Mouse (Mus musculus) R1 (cell line): ENCODE measurements around the gene H2al1m.
"Not testable (repeated sequence)": the region's sequence is repeated elsewhere in the genome, so short reads cannot be mapped to it uniquely, and the experiment has no call there.

ENCODE experiments used
- DNase-seq: peaks from one replicate; pipeline ENCODE4 v3.0.0-alpha.2; 2018; ENCODE audit warnings: low read depth, low spot score

The H2al1m gene

GRCm38 (mm10) chrX:9283464-9283863 lies at the start of gene H2al1m:
Gene H2al1m, plus strand, starts transcription at chrX:9283764.
- DNase-seq: not testable (repeated sequence)

DNA sequence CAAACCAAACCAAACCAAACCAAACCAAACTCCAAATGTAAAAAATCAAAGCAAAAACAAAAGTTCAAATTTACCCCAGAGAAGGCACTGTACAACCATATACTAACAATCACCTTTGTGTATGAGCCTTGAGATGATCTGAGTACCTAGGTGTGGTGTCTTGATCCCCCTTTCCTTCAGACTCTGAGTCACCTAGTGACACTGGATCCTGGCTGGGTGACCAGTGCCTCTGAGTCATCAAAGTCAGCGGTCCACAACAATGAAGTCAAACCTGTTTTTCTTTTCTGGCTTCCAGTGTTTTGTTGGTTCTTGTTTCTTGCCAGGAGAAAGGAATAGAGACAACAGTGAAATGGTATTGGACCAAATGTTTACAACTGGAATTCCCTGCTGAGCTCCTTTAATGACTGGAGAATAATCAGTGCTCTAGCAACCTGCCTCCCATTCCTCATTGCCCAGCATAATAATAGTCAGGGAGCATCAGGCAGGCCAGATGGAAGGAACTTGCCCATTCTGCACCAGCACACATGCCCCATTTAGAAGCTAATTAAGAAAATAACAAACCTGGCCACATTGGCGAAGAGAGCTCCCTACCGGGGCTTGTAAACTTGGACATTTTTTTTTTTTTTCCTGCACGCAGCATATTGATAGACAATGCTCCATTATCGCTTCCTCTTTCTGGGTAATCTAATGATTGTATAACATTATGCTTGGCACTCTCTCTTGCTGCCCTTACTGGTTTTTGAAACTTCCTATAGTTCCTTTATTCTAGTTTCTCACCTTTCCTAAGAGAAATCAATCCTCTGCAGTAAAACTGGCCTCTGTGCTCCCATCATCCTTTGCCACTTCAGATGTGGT lies 42.6 kb upstream of the H2al1m start:
- DNase-seq: peak; percentile 28

DNA sequence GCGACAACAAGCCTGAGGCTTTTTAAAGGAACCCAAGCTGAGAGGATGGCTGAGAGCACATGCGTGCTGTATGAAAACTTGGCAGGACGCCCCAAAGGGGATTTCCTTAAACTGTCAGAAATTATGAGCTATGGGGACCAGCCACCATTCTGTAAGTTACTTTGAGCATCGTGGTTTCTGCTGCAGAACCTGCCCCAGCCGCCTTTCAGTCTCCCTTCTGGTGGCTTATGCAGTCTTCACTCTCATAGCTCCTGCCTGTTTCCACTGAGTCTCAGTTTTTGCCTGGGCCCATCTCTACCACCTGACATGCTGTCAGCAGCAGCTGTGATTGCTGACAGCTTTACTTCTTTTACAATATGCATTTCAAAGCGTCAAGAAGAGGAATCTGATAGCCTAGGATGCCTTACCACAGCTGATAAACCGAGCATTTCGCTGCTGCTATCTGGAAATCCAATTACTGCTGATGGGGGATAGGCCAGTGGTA lies 40.1 kb upstream of the H2al1m start:
- no peak for DNase-seq

DNA sequence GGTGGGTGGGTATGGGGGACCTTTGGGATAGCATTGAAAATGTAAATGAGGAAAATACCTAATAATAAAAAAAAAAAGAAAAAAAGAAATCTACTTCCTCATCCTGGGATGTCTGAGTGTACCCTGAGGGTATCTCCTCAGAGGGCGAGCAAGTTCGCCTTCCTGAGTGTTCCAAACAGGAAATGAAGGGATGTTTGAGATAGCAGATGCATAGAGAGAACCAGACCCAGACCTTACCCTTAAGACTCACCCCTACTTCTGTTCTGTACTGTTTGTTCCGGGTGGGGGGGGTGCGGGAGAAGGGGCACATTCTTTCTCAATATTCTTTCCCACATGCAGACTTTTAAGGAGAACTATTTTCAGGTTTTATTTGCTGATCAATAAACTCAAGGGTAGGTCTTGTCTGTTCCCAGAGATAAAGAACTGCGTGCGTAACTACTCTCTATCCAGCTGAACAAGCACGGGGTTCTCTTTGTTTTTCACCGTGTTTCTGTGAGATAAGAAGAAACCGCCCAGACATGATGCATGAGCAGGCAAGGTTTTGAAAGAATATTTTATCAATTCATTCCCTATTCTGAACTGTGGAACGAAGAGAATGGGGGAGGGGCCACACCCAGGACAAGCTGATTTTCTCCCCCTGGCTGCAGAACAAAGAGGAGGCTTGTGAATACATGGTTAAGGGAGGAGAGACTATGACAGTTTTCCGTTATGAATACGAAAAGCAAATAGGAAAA lies 38.8 kb upstream of the H2al1m start:
- no peak for DNase-seq

DNA sequence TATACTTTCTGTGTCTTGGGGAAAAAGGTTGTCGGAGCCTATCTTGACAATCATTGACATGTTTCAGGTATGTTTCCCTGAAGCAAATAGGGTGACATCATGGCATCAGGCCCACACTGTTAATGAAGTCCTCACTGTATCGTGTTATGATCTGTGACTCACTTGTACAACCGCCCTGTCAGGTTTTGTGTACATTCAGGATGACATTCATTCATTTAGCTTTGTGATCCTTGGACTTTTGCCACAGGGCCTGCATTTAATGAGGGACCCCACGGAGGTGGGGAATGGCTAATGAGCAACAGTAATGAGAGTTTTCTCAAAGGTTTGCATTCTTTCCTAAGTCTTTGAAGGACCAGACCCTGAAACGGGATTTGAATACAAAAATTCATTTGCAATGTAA lies 34.7 kb upstream of the H2al1m start:
- no peak for DNase-seq

DNA sequence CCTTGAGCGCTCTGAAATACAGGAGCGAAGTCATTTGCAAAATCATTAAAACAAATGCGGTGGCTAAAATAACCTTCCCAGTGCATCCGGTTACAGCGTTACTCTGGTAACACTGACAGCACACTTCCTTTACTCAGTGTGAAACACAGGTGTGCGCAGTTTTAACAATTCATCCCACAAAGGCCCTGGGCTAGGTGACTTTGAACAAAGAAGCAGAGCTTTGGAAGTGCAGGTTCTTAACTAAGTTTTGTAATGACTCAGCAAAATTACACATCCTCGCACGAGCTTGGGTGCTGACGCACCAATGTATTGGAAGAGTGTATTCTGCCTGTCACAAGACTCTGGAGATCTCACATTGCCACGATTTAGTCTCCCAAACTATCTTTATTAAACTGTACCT lies 29.6 kb upstream of the H2al1m start:
- DNase-seq: peak; percentile 88

GRCm38 (mm10) chrX:9254901-9255300 lies 28.7 kb upstream of the H2al1m start:
- DNase-seq: no peak

- DNase-seq: no peak
Measured at GRCm38 (mm10) chrX:9256766-9257165, 26.8 kb upstream of the H2al1m start, which contains the start of gene Gm14862. Gene Gm14862, minus strand, starts transcription at chrX:9256899.

DNA sequence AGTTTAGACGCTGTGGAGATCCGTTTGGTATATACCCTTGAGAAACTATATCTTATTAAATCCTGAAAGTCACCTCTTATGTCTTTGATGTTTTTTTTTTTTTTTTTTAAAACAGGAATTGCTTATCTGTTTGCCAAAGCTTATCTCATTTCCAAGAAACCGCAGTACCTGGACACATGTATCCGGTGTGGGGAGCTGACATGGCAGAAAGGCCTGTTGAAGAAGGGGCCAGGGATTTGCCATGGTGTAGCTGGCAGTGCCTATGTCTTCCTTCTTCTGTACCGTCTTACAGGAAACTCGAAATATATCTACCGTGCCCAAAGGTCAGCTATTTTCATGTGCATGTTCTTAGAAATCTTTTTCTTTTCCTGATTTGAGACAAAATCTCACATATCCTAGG lies 25.7 kb upstream of the H2al1m start:
- no peak for DNase-seq

DNA sequence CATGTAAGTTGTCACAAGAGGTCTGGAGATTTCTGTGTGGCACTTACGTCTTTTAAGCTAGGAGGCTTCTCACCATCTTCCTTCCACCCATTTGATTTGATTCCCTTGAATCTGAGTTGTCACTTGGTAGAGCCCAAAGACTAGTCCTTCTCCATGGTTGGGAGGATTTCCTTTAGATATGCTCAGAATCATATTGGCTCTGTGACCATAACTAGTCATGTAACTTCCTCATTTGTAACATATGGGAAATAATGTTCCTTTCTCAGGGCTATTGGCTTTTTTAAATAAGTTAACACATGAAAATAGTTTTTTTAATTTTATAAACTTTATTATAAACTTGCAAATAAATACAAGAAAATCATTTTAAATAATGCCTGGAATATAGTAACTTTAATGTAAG lies 24.3 kb upstream of the H2al1m start:
- DNase-seq: no peak

DNA sequence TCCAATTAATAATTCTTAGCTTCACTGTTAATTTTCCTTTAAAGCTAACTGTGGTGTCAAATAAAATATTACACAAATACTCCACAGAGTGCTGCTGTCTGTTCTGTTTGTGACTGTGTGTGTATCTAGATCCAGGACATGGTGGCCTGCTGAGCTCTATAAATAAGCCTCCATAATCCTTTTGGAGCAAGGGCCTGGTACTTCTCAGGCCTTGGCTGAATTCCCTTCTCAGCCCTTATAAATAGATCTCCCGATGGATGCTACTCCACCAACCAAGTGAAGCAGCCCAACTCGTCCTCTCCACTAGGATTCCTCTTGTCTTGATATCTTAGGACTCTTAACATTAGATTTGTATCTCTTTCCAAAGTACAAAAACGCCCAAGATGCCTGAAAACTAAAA lies 12.5 kb upstream of the H2al1m start:
- no peak for DNase-seq

GRCm38 (mm10) chrX:9271947-9272459 lies 11.6 kb upstream of the H2al1m start:
- DNase-seq: no peak

DNA sequence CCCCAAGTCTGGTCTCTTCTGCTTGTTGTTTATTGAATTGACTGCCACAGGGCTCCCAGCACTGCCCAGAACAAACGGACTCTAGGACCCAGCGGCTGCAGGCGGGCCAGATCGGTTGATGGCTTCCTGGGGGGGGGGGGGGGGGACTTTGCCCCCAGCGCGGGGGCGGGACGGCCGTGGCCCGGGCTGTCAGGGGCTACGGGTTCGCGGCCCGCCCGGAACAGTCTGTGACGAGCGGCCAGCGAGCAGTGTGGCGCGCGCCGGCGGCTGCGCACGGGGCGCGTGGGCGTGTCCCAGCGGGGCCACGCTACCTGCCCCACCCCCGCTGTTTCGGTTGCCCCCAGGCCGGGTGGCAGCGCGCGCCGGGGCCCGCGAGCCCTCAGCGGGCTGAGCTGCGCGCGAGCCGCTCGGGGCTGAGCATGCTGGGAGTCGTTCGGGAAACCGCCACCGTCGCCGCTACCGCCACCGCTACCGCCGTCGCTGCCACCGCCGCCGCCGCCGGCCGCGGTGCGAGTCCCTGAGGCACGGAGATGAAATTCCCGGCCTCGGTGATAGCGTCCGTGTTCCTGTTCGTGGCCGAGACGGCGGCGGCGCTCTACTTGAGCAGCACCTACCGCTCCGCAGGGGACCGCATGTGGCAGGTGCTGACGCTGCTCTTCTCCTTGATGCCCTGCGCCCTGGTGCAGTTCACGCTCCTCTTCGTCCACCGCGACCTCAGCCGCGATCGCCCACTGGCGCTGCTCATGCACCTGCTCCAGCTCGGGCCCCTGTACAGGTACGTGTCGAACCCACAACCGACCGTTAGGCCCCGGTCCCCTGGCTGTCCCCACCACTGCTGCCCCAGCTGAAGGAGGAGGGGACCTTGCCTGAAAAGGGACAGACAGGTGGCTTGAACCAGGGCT lies 10.9 kb upstream of the H2al1m start, which contains the start of gene Xk:
Xk (plus strand) TSS at position 297 of the 902 bp plus-strand sequence.
- DNase-seq: peak; percentile 57

DNA sequence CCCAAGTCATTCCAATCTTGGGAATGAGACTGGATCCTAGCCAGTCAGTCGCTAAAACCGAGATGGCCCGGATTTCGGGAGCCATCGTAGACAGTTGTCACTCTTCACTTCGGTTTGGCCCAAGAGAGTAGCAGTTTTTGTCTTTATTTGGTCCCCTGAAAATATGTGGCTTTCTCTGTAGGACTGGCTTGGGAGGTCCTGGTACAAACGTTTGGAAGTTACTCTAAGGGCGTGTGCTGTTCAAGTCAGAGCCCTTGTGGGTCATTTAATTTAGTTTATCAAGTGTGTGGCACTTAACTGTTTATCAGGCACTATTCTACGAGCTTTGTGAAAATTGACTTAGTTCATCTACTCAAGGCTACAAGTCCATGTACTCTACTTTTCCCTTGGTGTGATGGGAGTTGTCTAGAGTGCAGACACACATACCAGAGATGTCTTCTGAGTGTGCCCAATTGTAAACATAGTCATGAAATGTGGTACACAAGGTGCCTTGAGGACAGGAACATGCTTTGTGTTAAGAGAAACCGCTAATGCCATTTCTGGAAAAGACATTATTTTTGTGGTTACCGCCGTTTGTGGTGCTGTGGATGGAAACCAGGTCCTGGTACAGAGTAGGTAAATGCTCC lies 10.1 kb upstream of the H2al1m start:
- DNase-seq: peak; percentile 1

DNA sequence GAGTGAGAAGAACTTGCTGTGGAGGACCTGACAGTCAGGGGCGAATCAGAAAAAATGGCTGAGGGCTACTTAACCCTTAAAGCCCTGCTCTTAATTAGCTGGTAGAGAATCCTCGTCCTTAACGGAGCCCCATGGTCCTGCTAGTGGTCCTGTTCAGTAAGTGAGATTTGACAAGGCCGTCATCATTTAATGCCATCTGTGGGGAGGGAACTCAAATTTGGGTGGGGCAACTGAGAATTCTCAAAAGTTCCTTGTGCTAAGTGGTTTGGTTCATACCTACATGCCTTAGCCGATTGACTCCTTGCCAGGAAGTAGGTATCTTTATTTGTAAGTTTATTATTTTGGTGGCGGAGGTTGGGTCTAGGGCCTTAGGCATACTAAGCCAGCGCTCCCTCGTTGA lies 9.2 kb upstream of the H2al1m start:
- no peak for DNase-seq

- not testable (repeated sequence) for DNase-seq
Measured at GRCm38 (mm10) chrX:9293140-9293829, 9.7 kb downstream of the H2al1m start.

DNA sequence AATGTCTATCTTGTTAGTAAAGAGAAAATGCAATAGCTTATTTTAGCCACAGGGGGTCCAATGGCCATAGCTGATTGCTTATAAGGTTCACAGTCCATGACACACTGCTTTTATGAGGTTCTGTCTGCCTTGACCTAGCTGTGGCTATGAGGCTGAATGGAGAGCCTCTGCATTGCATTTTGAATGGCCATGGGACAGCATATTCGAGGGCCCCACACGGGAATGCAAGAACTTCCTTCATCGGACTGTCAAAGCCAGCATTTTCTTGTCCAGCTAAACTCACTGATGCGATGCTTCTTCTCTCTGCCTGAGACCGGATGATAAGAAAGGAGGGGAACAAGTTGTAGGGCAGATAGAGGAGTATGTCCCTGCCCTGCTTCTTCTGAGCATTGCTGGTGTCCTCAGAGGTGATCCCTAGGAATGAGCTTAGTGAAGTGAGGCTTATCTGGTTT lies 14.9 kb downstream of the H2al1m start:
- DNase-seq: no peak

- no peak for DNase-seq
Measured at GRCm38 (mm10) chrX:9302791-9303190, 19.2 kb downstream of the H2al1m start.

DNA sequence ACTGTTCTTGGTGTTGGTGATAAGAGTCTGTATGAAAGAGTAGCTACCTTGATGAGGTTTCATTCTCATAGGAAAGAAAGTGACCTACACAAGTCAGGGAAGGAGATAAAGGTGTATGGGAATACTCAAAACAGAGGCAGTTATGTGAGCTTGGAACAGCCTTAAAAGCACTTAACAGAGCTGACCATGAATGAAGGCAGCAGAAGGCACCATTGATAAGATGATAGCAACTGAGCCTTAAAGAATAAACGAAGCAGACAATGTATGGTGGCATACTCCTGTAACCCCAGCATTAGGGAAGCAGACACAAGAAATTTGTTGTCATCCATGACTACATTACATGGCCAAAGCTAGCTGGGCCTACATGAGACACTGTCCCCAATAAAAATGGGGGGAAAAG lies 19.9 kb downstream of the H2al1m start:
- DNase-seq: no peak

- DNase-seq: not testable (repeated sequence)
Measured at GRCm38 (mm10) chrX:9316457-9316856, 32.9 kb downstream of the H2al1m start.
